In the genomic region with DNA sequence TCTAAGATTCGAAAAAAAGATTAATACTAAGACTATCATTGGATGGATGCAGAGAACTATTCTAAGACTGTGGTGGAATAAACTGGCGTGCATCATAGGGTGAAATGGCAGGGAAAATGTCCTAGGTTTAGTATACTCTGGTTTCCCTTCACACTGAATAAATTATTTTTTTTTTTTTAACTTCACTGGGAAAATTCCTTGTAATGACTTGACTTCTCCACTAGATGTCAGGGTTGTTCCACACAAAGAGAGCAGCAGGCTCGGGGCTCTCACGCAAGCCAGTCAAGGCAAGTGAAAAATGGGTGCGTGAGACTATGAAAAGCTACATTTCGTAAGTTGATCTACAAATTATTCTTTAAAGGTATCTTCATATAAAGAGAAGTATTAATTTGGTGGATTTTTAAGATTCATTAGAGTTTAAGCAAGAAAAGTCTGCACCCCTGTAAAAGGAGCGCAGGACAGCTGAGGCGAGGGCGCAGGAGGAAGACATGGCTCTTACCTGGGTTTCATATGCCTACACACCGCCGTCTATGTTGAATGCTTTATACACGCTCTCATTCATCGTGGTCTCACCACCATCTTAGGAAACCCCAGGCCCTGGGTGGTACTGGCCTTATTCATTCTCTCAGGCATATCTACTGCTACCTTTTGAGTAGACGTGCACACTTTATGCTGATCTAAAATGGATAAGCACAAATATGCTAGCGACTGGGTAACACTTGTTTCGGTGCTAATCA, we compare ENCODE assay signal across 7 mouse cellular contexts. TPM values are rescaled to one million over a fixed set of nuclear protein-coding genes. Genes with fewer than 3 reads are reported as not detected.
DNase-seq lines count a peak whose midpoint lies in the region; ATAC-seq and TF ChIP-seq lines count a peak whose summit lies in the region.

No protein-coding gene starts in this region.

- no peak overlapping the region for H3K4me3 ChIP-seq in liver, postnatal 0 days (ENCODE audit: low read depth, low read length)
- no peak overlapping the region for H3K4me3 ChIP-seq in hindbrain, embryonic 14.5 days (replicated peaks; ENCODE audit: low read length)
- no peak overlapping the region for H3K4me3 ChIP-seq in stomach, embryonic 15.5 days (replicated peaks)

- TF ChIP-seq CTCF in liver, postnatal 0 days (IDR thresholded peaks at IDR 0.05; ENCODE audit: low read depth): peak; percentile 75

- no peaks in the 10 kb centered on the region for H3K4me1 ChIP-seq in liver, postnatal 0 days (ENCODE audit: insufficient read depth)
- no peaks in the 10 kb centered on the region for H3K4me1 ChIP-seq in hindbrain, embryonic 14.5 days (replicated peaks; ENCODE audit: control insufficient read depth, insufficient read depth, low read length)
- H3K4me1 ChIP-seq in stomach, embryonic 15.5 days: no peaks in the 10 kb centered on the region

- no peaks in the 10 kb centered on the region for H3K9me3 ChIP-seq in liver, postnatal 0 days (ENCODE audit: low read length)
- no peaks in the 10 kb centered on the region for H3K9me3 ChIP-seq in hindbrain, embryonic 14.5 days (ENCODE audit: control insufficient read depth, low read length)
- no peaks in the 10 kb centered on the region for H3K9me3 ChIP-seq in stomach, embryonic 15.5 days

- no peak for TF ChIP-seq EP300 in liver, postnatal 0 days (IDR thresholded peaks at IDR 0.05; ENCODE audit: low read depth)

- H3K4me2 ChIP-seq in liver, postnatal 0 days (ENCODE audit: low read depth, low read length): peak overlapping the region; percentile 50
- H3K4me2 ChIP-seq in hindbrain, embryonic 14.5 days (replicated peaks): no peak overlapping the region
- 0 out of 2 replicates have a peak overlapping the region, but pooled peaks have one; percentile 23 for H3K4me2 ChIP-seq in stomach, embryonic 15.5 days

- DNase-seq in liver, postnatal 0 days: no peak
- no peak for DNase-seq in liver
- DNase-seq in T-cell, adult 2 months (ENCODE audit: low spot score): peak; percentile 17
- peak; percentile 78 for DNase-seq in embryo, embryonic 10.5 days (ENCODE audit: low spot score)
- DNase-seq in hindbrain, embryonic 14.5 days (ENCODE audit: low spot score): peak; percentile 83
- peak; percentile 51 for DNase-seq in lung, postnatal 36 days

- H3K36me3 ChIP-seq in liver, postnatal 0 days (replicated peaks; ENCODE audit: insufficient read depth, low read length): no peaks in the 10 kb centered on the region
- no peaks in the 10 kb centered on the region for H3K36me3 ChIP-seq in hindbrain, embryonic 14.5 days (replicated peaks; ENCODE audit: control insufficient read depth, insufficient read depth)
- H3K36me3 ChIP-seq in stomach, embryonic 15.5 days: no peaks in the 10 kb centered on the region

- no peaks in the 10 kb centered on the region for H3K27me3 ChIP-seq in liver, postnatal 0 days (ENCODE audit: insufficient read depth, low read length)
- H3K27me3 ChIP-seq in hindbrain, embryonic 14.5 days (ENCODE audit: control insufficient read depth, insufficient read depth, low read length): no peaks in the 10 kb centered on the region
- H3K27me3 ChIP-seq in stomach, embryonic 15.5 days (replicated peaks): no peaks in the 10 kb centered on the region

- H3K9ac ChIP-seq in liver, postnatal 0 days (replicated peaks): no peak overlapping the region
- no peak overlapping the region for H3K9ac ChIP-seq in hindbrain, embryonic 14.5 days
- H3K9ac ChIP-seq in stomach, embryonic 15.5 days: no peak overlapping the region

- no peak overlapping the region for H3K27ac ChIP-seq in liver, postnatal 0 days (ENCODE audit: low read depth)
- no peak overlapping the region for H3K27ac ChIP-seq in hindbrain, embryonic 14.5 days
- H3K27ac ChIP-seq in stomach, embryonic 15.5 days: no peak overlapping the region

- no peak; the same call in 1 of the 2 replicates for ATAC-seq in liver, postnatal 0 days
- ATAC-seq in hindbrain, embryonic 14.5 days (ENCODE audit: low FRiP score): peak; percentile 65; the same call in 1 of the 2 replicates
- ATAC-seq in stomach, embryonic 15.5 days (ENCODE audit: insufficient read depth, low FRiP score, low read depth): 0 out of 2 replicates have a peak, but pooled peaks have one; percentile 47

- 38% methylated on average over 16 of the region's 16 CpGs for WGBS in liver, postnatal 0 days (ENCODE audit: insufficient replicate concordance)
- WGBS in hindbrain, embryonic 14.5 days: 44% methylated on average over 16 of the region's 16 CpGs
- 39% methylated on average over 16 of the region's 16 CpGs for WGBS in stomach, embryonic 15.5 days

RNA-seq across cellular contexts. Expression of gene 1700015F17Rik, which starts 15.5 kb away (rescaled TPM):
- polyA plus RNA-seq in liver, postnatal 0 days (2015; fragmentation: Nextera tagmentation; extraction: Ambion mirVana): not detected in 2 replicates
- polyA plus RNA-seq in hindbrain, embryonic 14.5 days (2014; fragmentation: Nextera tagmentation; extraction: Ambion mirVana): not detected in 2 replicates
- polyA plus RNA-seq in stomach, embryonic 15.5 days (2015; fragmentation: Nextera tagmentation; extraction: Ambion mirVana): not detected in 2 replicates

RNA-seq across cellular contexts. Expression of gene Cldn12, which starts 20.3 kb away (rescaled TPM):
- 22.3 and 25.1 TPM in 2 replicates for polyA plus RNA-seq in liver, postnatal 0 days (2015; fragmentation: Nextera tagmentation; extraction: Ambion mirVana)
- 17.8 and 18.1 TPM in 2 replicates for polyA plus RNA-seq in hindbrain, embryonic 14.5 days (2014; fragmentation: Nextera tagmentation; extraction: Ambion mirVana)
- 21.0 and 24.1 TPM in 2 replicates for polyA plus RNA-seq in stomach, embryonic 15.5 days (2015; fragmentation: Nextera tagmentation; extraction: Ambion mirVana)

Comparison
In these comparisons a context has a peak if more than half of its experiments do, and no peak if none do; other contexts are left out.
1. DNase-seq: peak in T-cell, adult 2 months (single experiment), embryo, embryonic 10.5 days (single experiment), hindbrain, embryonic 14.5 days (single experiment) and lung, postnatal 36 days (single experiment); none in liver, postnatal 0 days (single experiment) and liver (single experiment).